Mouse (Mus musculus) ovary, adult 10 weeks (tissue): ENCODE results near the gene Gkap1. TPM values are rescaled to one million over a fixed set of nuclear protein-coding genes. Genes with fewer than 3 reads are reported as not detected.

ENCODE experiments used
- polyA plus RNA-seq: library from polyadenylated mRNA; stranded (reverse); fragments of 350-450 nt; fragmentation: Illumina TruSeq; extraction: RNeasy Lipid Tissue Mini Kit (QIAGEN cat#74804); gene quantifications from one replicate; pipeline ENCODE4 v1.2.3, GENCODE M21; 2014

The Gkap1 gene
- 149 TPM for polyA plus RNA-seq

DNA sequence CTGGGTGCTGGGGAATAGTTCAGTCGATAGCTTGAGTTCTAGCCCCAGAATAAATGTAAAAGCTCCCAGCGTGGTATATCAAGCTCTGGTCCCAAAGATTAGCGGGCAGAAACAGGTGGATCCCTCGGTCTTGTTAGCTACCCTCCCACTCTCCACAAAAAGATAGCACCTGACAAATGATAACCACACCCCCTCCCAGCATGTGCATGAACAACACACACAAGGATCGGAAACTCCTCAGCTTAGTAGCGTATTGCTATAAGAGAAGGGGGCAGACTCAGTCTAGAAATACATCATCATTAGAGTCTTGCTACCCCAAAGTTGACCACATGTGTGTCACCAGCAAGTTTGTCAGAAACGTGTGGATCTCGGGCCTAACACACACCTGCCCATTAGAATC is at the start of gene Gkap1:
Gkap1 (minus strand) TSS at position 101 of the 400 bp plus-strand sequence.

DNA sequence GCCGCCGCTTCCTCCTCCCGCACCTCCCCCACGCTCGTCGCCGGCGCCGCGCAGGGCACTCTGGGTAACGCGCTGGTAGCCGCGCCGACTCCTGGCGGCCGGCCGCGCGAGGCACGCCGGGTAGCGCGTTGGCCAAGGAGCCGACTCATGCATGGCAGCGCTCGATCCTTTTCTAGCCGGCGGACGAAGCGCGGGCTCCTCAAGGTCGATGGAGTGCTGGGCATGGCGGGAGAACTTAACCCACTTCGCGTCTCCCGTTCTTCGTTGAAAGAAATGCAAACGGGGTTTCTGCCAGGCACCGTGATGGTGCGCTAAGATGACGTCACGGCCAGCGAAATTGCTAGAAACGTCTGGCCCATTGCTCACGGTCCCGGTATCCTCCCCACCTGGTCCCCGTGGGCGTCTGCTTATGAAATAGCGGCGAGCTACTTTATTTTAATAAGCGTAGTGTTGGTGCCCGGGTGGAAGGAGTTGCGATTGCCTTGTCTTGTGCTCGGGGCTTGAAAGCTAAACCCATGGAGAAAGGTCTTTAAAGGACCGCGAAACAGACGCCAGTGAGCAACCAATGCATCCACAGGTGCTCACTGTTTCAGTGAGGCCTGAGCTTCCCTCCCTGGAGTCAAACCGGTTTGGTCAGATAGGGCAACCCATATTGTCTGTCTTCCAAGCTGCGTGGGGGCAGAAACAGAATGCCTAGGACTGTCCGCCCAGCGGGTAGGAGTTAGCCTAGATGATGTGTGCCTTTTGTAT is 59.7 kb downstream of the Gkap1 start, which contains the start of gene Ubqln1:
Ubqln1 (minus strand) TSS at position 62 of the 750 bp plus-strand sequence.

Other genes with a start within 250 kb of the Gkap1 start
- gene Klhl3, start 162.1 kb downstream of the Gkap1 start, polyA plus RNA-seq = 4.8 TPM
- gene Hnrnpa0, start 147.1 kb downstream of the Gkap1 start, polyA plus RNA-seq = 317 TPM
- 3.8 TPM for gene Idnk, start 118.0 kb downstream of the Gkap1 start, polyA plus RNA-seq
- gene Ubqln1, start 60.0 kb downstream of the Gkap1 start, polyA plus RNA-seq = 195 TPM
- gene Kif27, start 83.4 kb upstream of the Gkap1 start, polyA plus RNA-seq = 2.8 TPM
- gene 2210016F16Rik, start 109.5 kb upstream of the Gkap1 start, polyA plus RNA-seq = 13.5 TPM
- gene Rmi1, start 126.5 kb upstream of the Gkap1 start, polyA plus RNA-seq = 75.3 TPM
- gene Hnrnpk, start 127.6 kb upstream of the Gkap1 start, polyA plus RNA-seq = 3,310 TPM